In genomic region chr12:70076493-70076892, GRCm38 (mm10) we compare ENCODE assay signal across 16 mouse cellular contexts. TPM values are rescaled to one million over a fixed set of nuclear protein-coding genes. Genes with fewer than 3 reads are reported as not detected.
DNase-seq lines count a peak whose midpoint lies in the region.
"Had no signal": no experiment of that assay in that cellular context is flagged by ENCODE, and none has a peak within 500 bp of the region (broad histone marks: within the 10 kb centered on the region; RNA-seq: fewer than 3 reads in every experiment).

No protein-coding gene starts in this region.

- DNase-seq in frontal cortex, postnatal 36 days (ENCODE audit: low spot score in 2 of 2) = peak; percentile 34 to 61
- no peak for DNase-seq in frontal cortex, postnatal 14 days (ENCODE audit: low spot score in 2 of 2)
- peak; percentile 68 to 74 for DNase-seq in right cerebral cortex, postnatal 10 days (ENCODE audit: low spot score in 2 of 2)
- no peak for DNase-seq in right cerebral cortex, adult 18-20 months
- DNase-seq in left cerebral cortex, postnatal 25 days (ENCODE audit: low spot score in 2 of 2) = peak; percentile 53 to 82
- no peak for DNase-seq in cerebellum, adult 11-12 months
- DNase-seq: adrenal gland, postnatal 25 days; B cell, adult 2 months; cerebellum, adult 2 months; cerebellum, postnatal 14 days; gastrocnemius, adult 2 months; gastrocnemius, postnatal 36 days; heart, adult 18-20 months; heart, postnatal 36 days; kidney, adult 9 months; kidney, postnatal 10 days had no signal

- intact Hi-C loops in left cerebral cortex, postnatal 25 days (cut with DNase I) = loop anchor here (2.0 kb wide), 1 partner anchor 34 kb away; no protein-coding TSS in a partner anchor

RNA-seq across cellular contexts. Expression of gene Nin, which starts 37.0 kb away (rescaled TPM):
- total RNA-seq in left cerebral cortex, postnatal 25 days (2021) = 10 to 100 TPM; 53.1 to 56.4 TPM

Comparison
In these comparisons a context has a peak if more than half of its experiments do, and no peak if none do; other contexts are left out.
1. DNase-seq: peak in frontal cortex, postnatal 36 days (2 of 2), right cerebral cortex, postnatal 10 days (2 of 2) and left cerebral cortex, postnatal 25 days (2 of 2); none in frontal cortex, postnatal 14 days (0 of 2), right cerebral cortex, adult 18-20 months (single experiment) and cerebellum, adult 11-12 months (single experiment).